Mouse (Mus musculus) intestine, embryonic 14.5 days (tissue): ENCODE measurements around the gene Gpt2. TPM values are rescaled to one million over a fixed set of nuclear protein-coding genes. Genes with fewer than 3 reads are reported as not detected.

Experiments used
- ATAC-seq: fragments of 200-750 bp; cut with Nextera tagmentation; replicated peaks from 2 replicates; pipeline ENCODE4 v1.8.0; 2017; ENCODE audit warnings: low read depth, moderate number of reproducible peaks, moderate TSS enrichment, moderate library complexity; ENCODE audit not compliant: low FRiP score, low TSS enrichment
- DNase-seq: peaks from one replicate; pipeline ENCODE4 v3.0.0-alpha.2; 2018; ENCODE audit warnings: low spot score
- H3K27ac ChIP-seq: fragments of 300-500 bp; sonication (generic); 2 replicates; pipeline ENCODE4 v1.5.1; 2014; ENCODE audit warnings: low read depth, mild to moderate bottlenecking, control low read depth
- H3K27me3 ChIP-seq: fragments of 300-500 bp; sonication (generic); replicated peaks from 2 replicates; pipeline ENCODE4 v1.6.1; 2014; ENCODE audit warnings: low read length, control low read depth; ENCODE audit not compliant: control insufficient read depth, insufficient read depth
- H3K36me3 ChIP-seq: fragments of 300-500 bp; sonication (generic); 2 replicates; pipeline ENCODE4 v1.6.1; 2014; ENCODE audit warnings: low read length, control low read depth; ENCODE audit not compliant: control insufficient read depth, insufficient read depth
- H3K4me1 ChIP-seq: fragments of 300-500 bp; sonication (generic); replicated peaks from 2 replicates; pipeline ENCODE4 v1.6.1; 2014; ENCODE audit warnings: low read length, control low read depth, mixed read lengths; ENCODE audit not compliant: control insufficient read depth, insufficient read depth
- H3K4me2 ChIP-seq: fragments of 300-500 bp; sonication (generic); 2 replicates; pipeline ENCODE4 v1.6.1; 2014; ENCODE audit warnings: low read length
- H3K4me3 ChIP-seq: fragments of 300-500 bp; sonication (generic); 2 replicates; pipeline ENCODE4 v1.5.1; 2014; ENCODE audit warnings: low read depth, low read length, control low read depth, mixed read lengths
- H3K9ac ChIP-seq: fragments of 300-500 bp; sonication (generic); 2 replicates; pipeline ENCODE4 v1.6.1; 2014; ENCODE audit warnings: mild to moderate bottlenecking, low read length
- H3K9me3 ChIP-seq: fragments of 300-500 bp; sonication (generic); 2 replicates; pipeline ENCODE4 v1.6.1; 2016; ENCODE audit warnings: low read length, control low read depth; ENCODE audit not compliant: control insufficient read depth
- WGBS: fragments of 180-500 bp; shearing (Covaris S2); extraction: QIAGEN DNeasy Blood & Tissue Kit; methylation state at CpG from one replicate; pipeline ENCODE4 v1.1.7; 2014; 5-methylcytosine and 5-hydroxymethylcytosine counted together
- polyA plus RNA-seq: library from polyadenylated mRNA; unstranded; fragments of >200 nt; fragmentation: Nextera tagmentation; extraction: Ambion mirVana; gene quantifications from 2 replicates; pipeline ENCODE4 v1.2.1, GENCODE M21; 2014

Gene Gpt2
- polyA plus RNA-seq, 1 experiment from 2014 or later = 19.7 TPM

DNA sequence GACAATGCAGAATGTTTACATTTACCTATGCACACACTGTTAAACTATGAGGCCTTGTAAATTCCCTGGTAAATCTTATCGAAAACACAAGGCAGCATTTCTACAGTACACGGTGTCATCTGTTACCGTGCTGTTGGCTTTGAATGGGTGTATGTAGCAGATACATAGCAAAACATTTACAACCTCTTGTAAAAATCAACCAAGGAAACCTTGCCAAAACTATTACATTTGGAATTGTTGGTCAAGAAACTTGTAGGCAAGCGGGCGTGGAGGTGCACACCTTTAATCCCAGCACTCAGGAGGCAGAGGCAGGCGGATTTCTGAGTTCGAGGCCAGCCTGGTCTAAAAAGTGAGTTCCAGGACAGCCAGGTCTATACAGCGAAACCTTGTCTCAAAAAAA is 71.0 kb downstream of the Gpt2 start:
- H3K27me3 ChIP-seq = no peaks in the 10 kb centered on the region
- H3K9me3 ChIP-seq = no peaks in the 10 kb centered on the region
- WGBS = 94% methylated on average over 8 of the region's 8 CpGs
- no peaks in the 10 kb centered on the region for H3K4me1 ChIP-seq
- no peak overlapping the region for H3K27ac ChIP-seq
- no peak overlapping the region for H3K4me3 ChIP-seq
- no peak for ATAC-seq
- H3K9ac ChIP-seq = no peak overlapping the region
- DNase-seq = no peak
- no peak overlapping the region for H3K4me2 ChIP-seq
- H3K36me3 ChIP-seq = no peaks in the 10 kb centered on the region

DNA sequence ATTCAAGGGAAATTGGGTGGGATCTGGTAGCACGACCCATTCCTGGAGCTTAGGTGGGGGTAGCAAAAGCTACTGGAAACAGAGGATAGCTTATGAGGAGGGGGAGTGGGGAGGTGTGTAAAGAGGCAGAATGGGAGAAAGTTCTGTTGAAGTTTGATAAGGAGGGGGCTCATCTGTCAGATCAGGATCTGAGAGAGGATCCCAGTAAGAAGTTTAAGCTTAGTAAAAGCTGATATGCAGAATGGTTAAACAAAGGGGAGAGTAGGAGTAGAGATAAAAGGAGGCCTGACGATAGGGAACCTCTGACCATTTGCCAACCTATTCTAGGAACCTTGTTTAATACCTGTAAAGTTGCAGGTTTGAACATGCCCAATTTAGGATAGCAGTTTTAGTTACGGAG is 72.8 kb downstream of the Gpt2 start:
- H3K4me2 ChIP-seq = no peak overlapping the region
- no peak overlapping the region for H3K4me3 ChIP-seq
- DNase-seq (no peak), ATAC-seq (no peak)
- no peak overlapping the region for H3K9ac ChIP-seq
- WGBS = 72% methylated on average over 3 of the region's 3 CpGs
- H3K4me1 ChIP-seq = no peaks in the 10 kb centered on the region
- no peaks in the 10 kb centered on the region for H3K36me3 ChIP-seq
- H3K9me3 ChIP-seq = no peaks in the 10 kb centered on the region
- H3K27me3 ChIP-seq = no peaks in the 10 kb centered on the region
- no peak overlapping the region for H3K27ac ChIP-seq

DNA sequence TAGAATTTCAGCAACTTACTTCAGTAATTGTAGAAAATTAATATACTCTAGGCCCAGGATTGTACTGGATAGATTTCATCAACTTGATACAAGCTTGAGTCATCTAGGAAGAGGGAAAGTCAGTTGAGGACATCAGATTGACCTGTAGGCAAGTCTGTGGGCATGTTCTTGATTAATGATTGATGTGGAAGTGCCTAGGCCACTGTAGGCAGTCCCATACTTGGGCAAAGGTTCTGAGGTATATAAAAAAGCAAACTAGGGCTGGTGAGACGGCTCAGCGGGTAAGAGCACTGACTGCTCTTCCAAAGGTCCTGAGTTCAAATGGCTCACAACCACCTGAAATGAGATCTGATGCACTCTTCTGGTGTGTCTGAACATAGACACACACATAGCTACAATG is 75.4 kb downstream of the Gpt2 start:
- Histone ChIP-seq H3K9ac (no peak overlapping the region), H3K4me3 (no peak overlapping the region), H3K9me3 (no peaks in the 10 kb centered on the region), H3K27me3 (no peaks in the 10 kb centered on the region), H3K4me1 (no peaks in the 10 kb centered on the region), H3K36me3 (no peaks in the 10 kb centered on the region), H3K27ac (no peak overlapping the region), H3K4me2 (no peak overlapping the region)
- no peak for DNase-seq
- WGBS = 84% methylated on average over 2 of the region's 2 CpGs
- ATAC-seq = no peak

DNA sequence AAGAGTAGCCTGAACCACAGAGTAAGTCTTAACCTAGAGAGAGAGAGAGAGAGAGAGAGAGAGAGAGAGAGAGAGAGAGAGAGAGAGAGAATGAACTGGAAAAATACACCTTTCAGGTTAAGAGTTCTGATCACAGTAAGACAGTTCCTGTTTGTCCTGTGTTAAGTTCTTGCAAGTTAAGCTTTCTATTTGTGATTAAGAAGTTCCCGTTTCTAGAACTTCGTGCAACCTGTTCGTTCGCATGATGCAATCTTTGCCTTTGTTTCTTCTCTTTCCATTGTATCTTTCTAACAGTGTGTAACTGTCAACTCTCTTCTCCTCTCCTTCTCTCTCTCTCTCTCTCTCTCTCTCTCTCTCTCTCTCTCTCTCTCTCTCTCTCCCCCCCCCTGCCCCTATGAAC is 78.1 kb downstream of the Gpt2 start:
- Histone ChIP-seq H3K4me3 (no peak overlapping the region), H3K4me1 (no peaks in the 10 kb centered on the region), H3K36me3 (no peaks in the 10 kb centered on the region), H3K9ac (no peak overlapping the region), H3K27ac (no peak overlapping the region), H3K4me2 (no peak overlapping the region), H3K27me3 (no peaks in the 10 kb centered on the region), H3K9me3 (no peaks in the 10 kb centered on the region)
- DNase-seq = no peak
- ATAC-seq = no peak
- 89% methylated on average over 4 of the region's 4 CpGs for WGBS

DNA sequence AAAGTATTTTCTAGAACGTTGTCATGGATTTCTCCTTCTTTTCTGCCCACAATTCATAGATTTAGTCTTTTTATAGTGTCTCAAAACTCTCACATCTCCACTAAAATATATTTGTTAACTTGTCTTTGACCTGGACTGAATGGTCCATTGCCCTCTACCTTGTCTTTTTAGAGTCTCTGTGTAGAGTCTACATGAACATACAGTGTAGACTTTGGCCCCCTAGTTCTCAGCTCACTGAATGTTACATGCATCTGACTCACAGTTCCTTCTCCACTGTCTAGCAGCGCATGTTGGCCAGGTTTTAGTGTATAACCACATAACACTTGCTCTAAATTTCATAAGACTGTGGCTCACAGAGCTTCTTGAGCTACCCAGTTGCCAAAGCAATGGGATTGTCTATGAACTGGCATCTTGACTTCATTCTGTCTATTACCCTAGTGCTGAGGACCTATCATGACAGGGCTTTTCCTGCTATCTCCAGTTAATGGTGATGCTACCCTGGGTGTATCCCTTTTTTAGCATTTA is 81.7 kb downstream of the Gpt2 start:
- Histone ChIP-seq H3K9me3 (no peaks in the 10 kb centered on the region), H3K4me2 (no peak overlapping the region), H3K27ac (no peak overlapping the region), H3K27me3 (no peaks in the 10 kb centered on the region), H3K4me3 (no peak overlapping the region), H3K9ac (no peak overlapping the region), H3K36me3 (no peaks in the 10 kb centered on the region), H3K4me1 (no peaks in the 10 kb centered on the region)
- ATAC-seq = no peak
- WGBS = 74% methylated on average over 2 of the region's 2 CpGs
- DNase-seq = no peak

Other genes with a start within 250 kb of the Gpt2 start
- gene Orc6, start 192.9 kb upstream of the Gpt2 start, polyA plus RNA-seq = 124 and 126 TPM in 2 replicates
- 138 and 147 TPM in 2 replicates for gene Vps35, start 192.8 kb upstream of the Gpt2 start, polyA plus RNA-seq
- 1.8 and 3.1 TPM in 2 replicates for gene Mylk3, start 106.2 kb upstream of the Gpt2 start, polyA plus RNA-seq
- gene 4921524J17Rik, start 59.7 kb upstream of the Gpt2 start, polyA plus RNA-seq = 36.7 and 39.3 TPM in 2 replicates
- 153 and 154 TPM in 2 replicates for gene Dnaja2, start 62.8 kb downstream of the Gpt2 start, polyA plus RNA-seq
- gene Neto2, start 208.3 kb downstream of the Gpt2 start, polyA plus RNA-seq = 13.9 and 15.1 TPM in 2 replicates